Mouse (Mus musculus): ENCODE data around the gene Zbtb4. TPM values are rescaled to one million over a fixed set of nuclear protein-coding genes. Genes with fewer than 3 reads are reported as not detected.

Zbtb4 gene
- total RNA-seq, 2 experiments from 2014 or later = 34.1 to 36.8 TPM

DNA sequence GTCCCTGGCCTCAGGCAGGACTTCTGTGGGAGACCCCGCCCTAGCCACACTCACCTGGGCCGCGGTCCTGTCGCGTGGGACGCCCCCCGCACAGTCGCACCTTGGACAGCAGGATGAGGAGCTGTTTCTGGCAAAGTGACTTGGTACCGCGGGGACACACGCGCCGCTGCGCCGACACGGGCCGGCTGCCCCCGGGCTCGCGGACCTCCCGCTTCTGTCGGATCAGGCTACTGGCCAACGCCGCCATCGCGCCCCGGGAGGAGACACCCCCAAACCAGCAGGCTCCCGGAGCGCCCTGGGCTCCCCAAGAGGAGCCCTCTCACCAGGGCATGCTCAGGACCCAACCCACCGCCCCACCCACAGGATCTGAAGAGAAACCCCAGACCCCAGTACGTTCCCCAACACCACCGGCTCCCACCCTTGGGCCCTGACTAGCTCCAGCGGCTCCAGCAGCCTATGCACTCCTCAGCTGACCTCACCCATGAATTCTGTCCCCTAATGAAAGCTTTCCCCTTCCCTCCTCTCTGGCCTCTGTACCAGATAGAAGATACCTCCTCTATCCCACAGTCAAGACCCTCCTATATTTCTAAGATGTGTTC, 35.8 kb downstream of the Zbtb4 start, which contains the start of gene Fgf11:
TSS of gene Fgf11 (minus strand) at position 479 of the 599 bp plus-strand sequence.
- DNase-seq = no peak

DNA sequence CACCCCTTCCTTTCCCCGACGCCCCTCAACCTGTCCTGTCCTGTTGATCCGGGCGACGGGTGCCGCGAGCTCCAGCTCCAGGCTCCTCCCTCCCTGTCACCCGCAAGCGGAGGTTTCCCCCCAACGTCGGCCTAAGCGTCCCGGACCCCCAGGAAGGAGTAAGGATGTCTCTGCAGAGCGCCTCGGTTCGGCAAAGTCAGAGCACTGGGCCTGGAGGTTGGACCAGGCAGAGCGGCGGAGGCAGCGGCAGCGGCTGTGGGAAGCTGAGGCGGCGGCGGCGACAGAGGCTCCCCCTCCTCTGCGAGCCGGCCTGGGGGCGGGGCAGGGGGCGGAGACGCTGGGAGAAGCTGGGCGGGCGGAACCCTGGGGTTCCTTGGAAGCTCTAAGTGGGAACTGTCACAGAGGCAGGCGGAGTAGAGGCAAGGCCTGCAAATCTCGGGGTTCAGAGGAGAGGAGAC, 37.0 kb downstream of the Zbtb4 start:
- DNase-seq = peak; percentile 89

DNA sequence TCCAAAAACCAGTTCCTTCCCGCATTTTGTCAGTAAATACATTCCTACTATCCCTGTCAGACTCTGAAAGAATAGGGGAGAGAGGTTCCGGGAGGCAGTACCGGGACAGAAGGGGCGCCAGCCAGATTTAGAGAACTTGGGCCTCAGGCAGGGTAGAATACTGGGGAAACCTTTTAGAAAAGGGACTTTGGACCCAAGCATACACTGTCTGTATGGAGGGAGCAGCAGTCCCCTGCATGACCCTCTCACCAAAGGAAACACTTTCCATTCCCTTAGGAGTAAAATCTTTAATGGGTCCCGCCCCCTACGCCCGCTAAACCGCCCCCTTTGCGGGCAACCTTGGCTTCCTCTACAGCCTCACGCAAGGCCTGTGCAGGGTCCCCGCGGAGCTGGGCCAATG, 37.6 kb downstream of the Zbtb4 start:
- DNase-seq = no peak

DNA sequence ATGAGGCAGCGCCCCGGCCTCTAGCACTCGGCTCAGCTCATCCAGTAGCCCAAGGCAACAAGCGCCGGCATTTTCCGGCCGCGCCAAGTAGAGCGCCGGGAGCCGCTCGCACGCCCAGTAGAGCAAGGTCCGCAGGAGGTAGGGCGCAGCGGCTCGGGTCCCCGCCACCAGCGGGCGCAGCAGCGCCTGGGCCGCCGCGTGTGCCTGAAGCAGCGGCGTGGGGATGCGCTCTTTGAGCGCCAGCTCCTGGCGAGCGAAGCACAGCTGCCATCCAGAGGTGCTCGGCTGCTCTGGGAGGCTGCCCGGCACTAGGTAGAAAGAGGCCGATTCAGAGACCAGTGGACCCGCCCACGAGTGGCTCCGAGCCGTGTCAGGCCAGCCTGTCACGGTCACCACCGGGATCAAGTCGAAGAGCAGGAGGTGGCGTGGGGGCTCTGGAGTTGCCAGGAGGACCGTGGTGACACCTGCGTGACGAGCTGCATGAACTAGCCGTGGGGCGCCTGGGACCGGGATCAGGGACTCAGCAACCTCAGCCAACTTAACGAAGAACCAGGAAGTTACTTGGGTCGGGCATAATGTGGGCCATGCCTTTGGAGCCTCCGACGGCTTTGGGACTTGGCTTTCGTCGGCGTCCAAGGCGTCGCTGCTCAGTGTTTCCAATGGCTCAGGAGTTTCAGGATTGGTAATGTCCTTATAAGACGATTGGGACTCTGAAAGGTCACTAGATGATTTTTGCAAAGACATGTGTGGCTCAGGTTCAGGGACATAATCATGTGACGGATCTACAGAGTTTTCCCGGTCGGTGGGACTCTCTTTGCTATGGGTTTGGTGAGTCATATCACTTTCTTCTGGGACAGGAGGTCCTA, 38.3 kb downstream of the Zbtb4 start:
- peak; percentile 82 for DNase-seq

DNA sequence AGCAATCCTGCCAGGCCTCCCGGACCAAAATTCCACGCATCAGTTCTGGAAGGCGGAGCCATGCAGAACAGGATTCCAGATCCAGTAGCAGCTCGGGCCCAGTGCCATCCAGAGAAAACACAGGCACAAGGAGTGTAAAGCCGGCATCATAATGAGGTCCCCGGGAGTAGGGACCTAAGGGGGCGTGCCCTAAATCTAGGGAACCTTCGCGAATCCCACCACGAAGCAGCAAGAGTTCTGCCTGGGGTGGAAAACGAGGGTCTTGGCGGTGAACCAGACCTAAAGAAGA, 38.9 kb downstream of the Zbtb4 start:
- peak; percentile 55 for DNase-seq

DNA sequence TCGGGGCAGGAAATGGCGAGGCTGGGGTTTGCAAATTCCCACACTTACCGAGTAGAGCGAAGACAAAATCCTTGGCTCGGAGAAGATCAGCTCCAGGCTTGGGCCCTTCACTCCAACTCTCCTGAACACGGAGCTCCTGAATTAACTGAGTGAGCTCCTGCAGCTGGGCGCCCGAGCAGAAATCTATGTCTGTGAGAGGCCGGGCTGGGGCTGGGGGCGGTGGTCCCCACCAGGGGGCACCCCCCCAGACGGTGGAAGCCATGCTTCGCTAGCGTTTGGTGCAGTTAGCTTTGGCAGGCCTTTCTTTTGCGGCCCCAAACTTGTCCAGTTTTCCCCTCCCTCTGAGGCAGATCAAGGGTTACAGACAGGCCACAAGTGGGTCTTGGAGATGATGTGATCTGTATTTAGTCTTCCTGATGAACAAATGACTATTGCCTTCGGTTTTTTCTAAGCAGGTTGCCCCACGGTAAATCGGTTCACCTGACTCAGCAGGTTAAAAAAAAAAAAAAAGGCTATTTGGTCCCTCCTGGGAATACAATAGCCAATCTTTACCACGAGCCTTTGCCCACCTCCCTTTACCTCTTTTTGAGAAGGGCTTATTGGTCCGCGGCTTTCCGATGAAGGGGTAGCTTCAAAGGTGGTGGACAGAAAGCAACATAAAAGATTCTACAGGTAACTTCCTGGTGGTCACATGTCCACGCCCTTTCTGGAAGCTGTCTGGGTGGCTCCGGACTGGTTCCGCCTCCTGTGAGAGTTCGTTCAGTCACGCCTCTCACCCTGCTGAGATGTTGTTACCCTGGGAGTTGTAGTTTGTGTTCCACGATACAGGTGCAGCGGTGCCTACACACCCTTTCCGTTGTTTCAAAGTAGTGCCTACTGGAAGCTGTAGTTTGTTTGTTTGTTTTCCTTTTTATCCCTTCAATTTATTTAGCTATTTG, 39.5 kb downstream of the Zbtb4 start, which contains the start of gene Tmem102:
TSS of gene Tmem102 (minus strand) at position 653 of the 938 bp plus-strand sequence.
- no peak for DNase-seq

DNA sequence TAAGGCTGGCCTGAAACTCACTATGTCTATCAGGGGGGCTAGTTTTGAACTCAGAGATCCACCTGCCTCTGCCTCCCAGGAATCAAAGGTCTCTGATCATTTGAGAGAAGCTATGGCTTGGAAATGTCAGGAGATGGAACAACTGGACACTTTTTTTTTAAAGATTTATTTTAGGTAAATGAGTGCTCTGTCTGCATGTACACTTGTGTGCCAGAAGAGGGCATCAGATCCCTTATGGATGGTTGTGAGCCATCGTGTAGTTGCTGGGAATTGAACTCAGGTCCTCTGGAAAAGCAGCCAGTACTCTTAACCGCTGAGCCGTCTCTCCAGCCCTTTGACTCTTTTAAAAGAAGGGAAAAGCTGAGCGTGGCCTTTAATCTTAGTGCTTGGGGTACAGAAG, 40.7 kb downstream of the Zbtb4 start:
- no peak for DNase-seq

DNA sequence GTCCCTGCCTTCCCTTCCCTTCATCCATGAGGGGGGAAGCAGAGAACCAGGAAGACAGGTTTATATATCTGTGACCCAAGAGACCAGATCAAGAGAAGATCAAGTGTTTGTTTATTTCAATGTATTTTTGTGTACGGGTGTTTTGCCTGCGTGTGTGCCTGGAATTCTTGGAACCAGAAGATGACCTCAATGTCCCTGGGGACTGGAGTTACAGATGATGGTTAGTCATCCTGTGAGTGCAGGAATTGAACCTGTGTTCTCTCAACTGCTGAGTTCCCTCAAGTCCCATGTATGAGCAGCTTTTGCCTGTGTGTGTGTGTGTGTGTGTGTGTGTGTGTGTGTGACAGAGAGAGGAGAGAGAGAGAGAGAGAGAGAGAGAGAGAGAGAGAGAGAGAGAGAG, 41.9 kb downstream of the Zbtb4 start:
- DNase-seq = no peak

DNA sequence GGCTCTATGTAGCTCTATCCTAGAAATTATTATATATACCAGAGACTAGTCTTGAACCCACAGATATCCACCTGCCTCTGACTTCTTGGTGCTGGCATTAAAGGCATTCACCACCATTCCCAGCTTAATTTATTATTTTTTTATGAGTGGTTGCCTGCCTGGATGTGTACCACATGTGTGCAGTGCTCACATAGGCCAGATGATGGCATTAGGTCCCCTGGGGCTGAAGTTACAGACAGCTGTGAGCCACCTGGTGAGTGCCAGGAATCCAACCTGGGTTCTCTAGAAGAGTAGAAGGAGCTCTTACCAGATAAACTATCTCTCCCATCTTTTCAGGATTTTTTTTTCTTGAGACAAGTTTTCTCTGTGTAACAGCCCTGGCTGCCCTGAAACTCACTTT, 44.6 kb downstream of the Zbtb4 start:
- no peak for DNase-seq

DNA sequence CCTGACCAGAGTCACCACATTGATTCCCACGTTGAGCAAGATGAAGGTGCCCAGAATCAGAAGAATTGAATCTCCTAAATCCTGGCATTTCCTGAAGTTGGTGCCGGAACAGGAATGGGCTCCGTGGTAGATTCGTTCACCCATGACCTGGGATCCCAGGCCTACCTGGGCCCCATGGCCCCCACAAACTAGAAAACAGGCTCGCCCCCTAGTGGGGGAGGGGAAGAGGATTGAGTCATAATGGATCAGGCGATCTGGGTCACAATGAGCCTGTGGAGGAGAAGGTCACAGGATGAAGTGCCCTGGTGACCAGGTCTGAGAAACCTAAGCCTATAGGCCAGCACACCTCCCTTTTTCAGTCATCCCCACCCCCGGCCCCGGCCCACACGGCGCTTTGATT, 49.4 kb downstream of the Zbtb4 start, which contains the start of gene Gm39566:
TSS of gene Gm39566 (minus strand) at position 144 of the 400 bp plus-strand sequence.
- no peak for DNase-seq

DNA sequence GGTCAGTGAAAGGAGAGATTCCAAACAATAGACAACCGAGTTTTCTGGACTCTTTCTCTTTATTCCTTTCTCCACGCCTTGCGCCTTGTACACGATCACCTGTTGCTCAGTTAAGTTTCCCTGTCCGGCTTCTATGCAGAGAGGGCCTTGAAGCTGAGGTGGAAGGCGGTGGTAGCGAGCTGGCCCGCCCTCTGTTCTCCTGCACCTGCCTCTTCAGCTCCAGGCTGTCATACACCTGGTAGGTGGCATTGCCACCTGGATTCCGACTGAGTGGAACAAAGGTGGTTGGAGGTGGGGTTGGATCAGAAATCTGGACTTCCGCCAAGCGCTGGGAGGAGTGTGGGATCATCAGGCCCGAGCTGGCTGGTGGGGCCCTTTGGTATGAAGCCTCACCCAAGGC, 50.8 kb downstream of the Zbtb4 start:
- DNase-seq = no peak

DNA sequence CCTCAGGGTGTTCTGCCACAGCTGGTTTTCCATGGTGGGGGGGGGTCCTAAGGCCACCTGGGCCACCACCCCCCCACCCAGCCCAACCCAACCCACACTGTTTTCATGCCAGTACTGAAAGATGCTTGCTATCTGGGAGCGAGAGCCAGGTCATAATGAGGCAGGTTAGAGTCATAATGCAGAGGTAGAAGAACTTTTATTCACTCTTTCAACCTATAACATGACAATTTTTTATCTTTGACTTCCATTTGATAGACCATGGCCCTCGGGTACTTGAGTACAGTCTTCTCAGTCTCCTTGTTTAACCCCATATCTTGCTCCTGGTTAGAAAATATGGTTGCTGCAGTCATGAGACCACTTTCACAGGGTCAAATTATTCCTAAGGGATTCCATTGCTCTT, 52.7 kb downstream of the Zbtb4 start, which contains the start of gene Spem2:
TSS of gene Spem2 (minus strand) at position 101 of the 400 bp plus-strand sequence.
- no peak for DNase-seq

DNA sequence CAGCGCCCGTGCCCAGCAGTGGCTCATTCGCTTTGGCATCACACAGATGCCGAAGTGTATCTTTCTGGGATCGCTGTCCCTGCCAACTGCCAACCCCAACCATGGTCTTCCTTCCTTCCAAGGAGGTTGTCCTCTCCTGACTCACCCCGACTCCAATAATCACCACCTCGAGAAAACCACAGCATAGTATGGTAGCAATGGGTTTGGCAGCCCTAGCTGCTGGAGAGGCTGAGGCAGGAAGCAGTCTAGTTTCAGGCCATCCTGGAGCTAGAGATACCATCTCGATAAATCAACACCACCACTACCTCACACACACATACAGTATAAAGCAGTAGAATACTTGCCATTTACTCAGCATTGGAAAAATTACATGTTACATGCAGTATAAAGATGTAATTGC, 53.2 kb downstream of the Zbtb4 start:
- no peak for DNase-seq

DNA sequence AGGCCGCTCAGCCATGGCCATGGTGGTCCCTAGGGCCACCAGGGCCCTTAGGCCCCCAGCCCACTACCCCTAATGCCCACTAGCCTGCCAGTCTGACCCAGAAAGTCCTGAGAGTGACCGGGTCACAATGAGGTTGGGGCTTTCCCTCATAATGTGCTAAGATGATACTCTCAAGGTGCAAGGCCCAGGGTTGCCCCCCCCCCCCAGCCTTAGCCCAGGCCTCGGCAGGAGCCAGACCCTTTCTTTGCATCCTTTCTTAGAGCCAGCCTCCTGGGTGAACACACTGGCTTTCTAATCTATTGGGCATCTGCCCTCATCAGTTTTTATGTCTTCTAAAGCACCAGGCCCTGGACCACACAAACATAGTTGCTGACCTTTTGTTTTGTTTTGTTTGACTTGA, 56.4 kb downstream of the Zbtb4 start, which contains the start of gene Spem1:
TSS of gene Spem1 (minus strand) at position 101 of the 400 bp plus-strand sequence.
- no peak for DNase-seq

DNA sequence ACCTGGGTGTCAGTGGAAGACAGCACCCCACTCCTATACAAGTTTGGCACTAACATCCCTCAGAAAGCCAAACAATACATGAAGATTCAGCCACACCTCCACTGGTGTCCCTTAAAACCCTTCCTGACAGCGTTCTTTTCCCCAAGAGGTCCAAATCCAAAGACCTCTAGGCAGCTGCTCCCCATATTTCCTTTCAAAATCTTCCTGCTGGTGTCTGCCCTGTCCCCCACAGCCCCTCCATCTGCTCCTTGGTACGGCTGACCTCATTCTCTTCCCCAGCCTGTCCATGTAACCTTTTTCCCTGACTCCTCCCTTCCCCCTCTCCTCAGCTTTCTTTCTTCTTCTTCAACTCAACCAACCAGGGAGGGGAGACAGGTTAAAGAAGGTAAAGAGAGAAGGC, 57.7 kb downstream of the Zbtb4 start:
- DNase-seq = no peak

DNA sequence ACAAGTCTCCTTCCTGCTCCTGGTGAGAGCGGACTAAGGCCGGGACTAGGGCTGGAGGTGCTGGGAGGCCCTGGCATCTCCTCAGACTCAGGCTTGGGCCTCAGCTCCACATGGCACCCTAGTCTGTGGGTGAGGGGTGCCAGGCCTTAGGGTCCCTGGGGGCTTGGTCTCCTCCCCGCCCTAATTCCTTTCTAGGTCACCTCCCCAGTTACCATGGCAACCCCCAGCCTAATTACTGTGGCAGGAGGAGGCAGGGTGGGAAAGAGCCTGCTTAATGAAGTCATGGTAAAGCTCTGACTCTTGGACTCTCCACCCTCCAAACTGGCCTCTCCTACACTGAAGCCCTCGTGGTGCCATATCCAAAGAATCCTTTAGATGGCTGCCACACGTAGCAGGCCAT, 63.1 kb downstream of the Zbtb4 start:
- no peak for DNase-seq

DNA sequence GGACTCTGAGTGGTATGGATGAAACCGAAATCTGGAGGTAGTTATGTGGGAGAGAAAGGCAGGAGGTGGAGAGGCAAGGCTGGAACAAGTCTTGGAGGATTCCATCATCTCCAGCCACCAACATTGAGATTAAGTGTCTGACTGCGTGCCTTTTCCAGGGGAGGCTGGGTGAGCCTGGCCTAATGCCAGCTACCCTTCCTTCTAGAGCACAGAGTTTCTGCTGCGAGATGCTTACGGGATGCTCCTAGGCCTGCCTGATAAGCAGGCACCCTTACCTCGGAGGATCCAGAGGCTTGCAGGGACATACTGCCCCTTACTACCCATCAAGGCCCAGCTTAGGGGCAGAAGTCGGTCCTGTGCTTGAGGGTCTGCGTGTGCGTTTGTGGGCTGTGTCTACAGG, 67.8 kb downstream of the Zbtb4 start:
- DNase-seq = no peak

Other genes starting within 250 kb of the Zbtb4 start
- gene Dnah2, start 216.8 kb upstream of the Zbtb4 start, total RNA-seq (2021) = under 1 TPM; 0.20 to 0.50 TPM
- gene Efnb3, start 205.7 kb upstream of the Zbtb4 start, total RNA-seq (2021) = 100 to 1,000 TPM in 1 of 2 experiments, 10 to 100 TPM in 1; 98.5 to 117 TPM
- gene Wrap53, start 185.7 kb upstream of the Zbtb4 start, total RNA-seq (2021) = 1 to 10 TPM; 5.8 to 7.0 TPM
- gene Trp53, start 185.6 kb upstream of the Zbtb4 start, total RNA-seq (2021) = 10 to 100 TPM; 41.6 to 46.1 TPM
- gene Atp1b2, start 160.0 kb upstream of the Zbtb4 start, total RNA-seq (2021) = 10 to 100 TPM; 27.0 to 29.1 TPM
- gene Shbg, start 148.0 kb upstream of the Zbtb4 start, total RNA-seq (2021) = not detected
- 1 to 10 TPM; 5.3 to 6.7 TPM for gene Sat2, start 143.9 kb upstream of the Zbtb4 start, total RNA-seq (2021)
- gene Fxr2, start 132.9 kb upstream of the Zbtb4 start, total RNA-seq (2021) = 10 to 100 TPM; 81.4 to 83.6 TPM
- gene Sox15, start 110.6 kb upstream of the Zbtb4 start, total RNA-seq (2021) = not detected
- gene Mpdu1, start 103.3 kb upstream of the Zbtb4 start, total RNA-seq (2021) = 10 to 100 TPM; 34.3 to 36.3 TPM
- gene Cd68, start 99.8 kb upstream of the Zbtb4 start, total RNA-seq (2021) = 1 to 10 TPM; 4.0 to 6.0 TPM
- gene Eif4a1, start 93.5 kb upstream of the Zbtb4 start, total RNA-seq (2021) = 100 to 1,000 TPM; 535 to 537 TPM
- gene Senp3, start 83.8 kb upstream of the Zbtb4 start, total RNA-seq (2021) = 10 to 100 TPM; 58.0 to 61.3 TPM
- gene Tnfsf13, start 80.1 kb upstream of the Zbtb4 start, total RNA-seq (2021) = 1 to 10 TPM; 2.3 to 2.6 TPM
- 10 to 100 TPM; 13.7 to 16.4 TPM for gene Tnfsf12, start 70.1 kb upstream of the Zbtb4 start, total RNA-seq (2021)
- 1 to 10 TPM; 1.9 to 3.0 TPM for gene Tnfsfm13, start 69.8 kb upstream of the Zbtb4 start, total RNA-seq (2021)
- gene Polr2a, start 7.3 kb upstream of the Zbtb4 start, total RNA-seq (2021) = 10 to 100 TPM; 53.7 TPM
- gene Slc35g3, start 3.9 kb upstream of the Zbtb4 start, total RNA-seq (2021) = not detected
- gene Chrnb1, start 30.0 kb downstream of the Zbtb4 start, total RNA-seq (2021) = 1 to 10 TPM; 3.1 to 5.1 TPM
- 1 to 10 TPM; 3.1 to 3.7 TPM for gene Fgf11, start 35.9 kb downstream of the Zbtb4 start, total RNA-seq (2021)
- under 1 TPM; 0.60 to 0.92 TPM for gene Tmem102, start 39.7 kb downstream of the Zbtb4 start, total RNA-seq (2021)
- not detected for gene Gm39566, start 49.4 kb downstream of the Zbtb4 start, total RNA-seq (2021)
- not detected for gene Spem2, start 52.6 kb downstream of the Zbtb4 start, total RNA-seq (2021)
- not detected for gene Spem1, start 56.3 kb downstream of the Zbtb4 start, total RNA-seq (2021)
- 10 to 100 TPM; 11.0 to 11.6 TPM for gene Nlgn2, start 71.9 kb downstream of the Zbtb4 start, total RNA-seq (2021)
- 100 to 1,000 TPM; 143 to 166 TPM for gene Tmem256, start 72.6 kb downstream of the Zbtb4 start, total RNA-seq (2021)
- gene Plscr3, start 80.5 kb downstream of the Zbtb4 start, total RNA-seq (2021) = 10 to 100 TPM; 59.7 to 59.9 TPM
- gene Tnk1, start 92.8 kb downstream of the Zbtb4 start, total RNA-seq (2021) = not detected
- not detected for gene Tmem95, start 112.1 kb downstream of the Zbtb4 start, total RNA-seq (2021)
- gene Kctd11, start 115.5 kb downstream of the Zbtb4 start, total RNA-seq (2021) = 1 to 10 TPM; 3.3 TPM
- 1 to 10 TPM; 2.8 to 3.2 TPM for gene Acap1, start 129.6 kb downstream of the Zbtb4 start, total RNA-seq (2021)
- 1 to 10 TPM; 5.2 to 6.2 TPM for gene 2810408A11Rik, start 135.1 kb downstream of the Zbtb4 start, total RNA-seq (2021)
- gene Neurl4, start 135.2 kb downstream of the Zbtb4 start, total RNA-seq (2021) = 10 to 100 TPM; 45.8 to 48.5 TPM
- 10 to 100 TPM; 29.6 to 33.0 TPM for gene Gps2, start 148.0 kb downstream of the Zbtb4 start, total RNA-seq (2021)
- gene Eif5a, start 156.0 kb downstream of the Zbtb4 start, total RNA-seq (2021) = 100 to 1,000 TPM; 550 to 556 TPM
- gene Ybx2, start 169.9 kb downstream of the Zbtb4 start, total RNA-seq (2021) = 10 to 100 TPM; 24.8 to 35.7 TPM
- gene Slc2a4, start 182.3 kb downstream of the Zbtb4 start, total RNA-seq (2021) = 100 to 1,000 TPM in 1 of 2 experiments, 10 to 100 TPM in 1; 97.9 to 101 TPM
- gene Cldn7, start 198.9 kb downstream of the Zbtb4 start, total RNA-seq (2021) = under 1 TPM in 1 of 2 experiments, not detected in 1; 0.76 TPM
- gene Ctdnep1, start 215.2 kb downstream of the Zbtb4 start, total RNA-seq (2021) = 100 to 1,000 TPM; 132 to 144 TPM
- 10 to 100 TPM; 63.1 to 64.6 TPM for gene Elp5, start 216.6 kb downstream of the Zbtb4 start, total RNA-seq (2021)
- gene Gabarap, start 225.2 kb downstream of the Zbtb4 start, total RNA-seq (2021) = 100 to 1,000 TPM; 271 TPM
- 10 to 100 TPM; 25.0 to 30.3 TPM for gene Phf23, start 229.9 kb downstream of the Zbtb4 start, total RNA-seq (2021)
- 10 to 100 TPM; 13.1 to 14.0 TPM for gene Dvl2, start 234.7 kb downstream of the Zbtb4 start, total RNA-seq (2021)
- 100 to 1,000 TPM; 862 to 957 TPM for gene Acadvl, start 249.5 kb downstream of the Zbtb4 start, total RNA-seq (2021)

All from heart, postnatal 4 days (tissue).